Mouse (Mus musculus): ENCODE results near the gene Cldn14. TPM values are rescaled to one million over a fixed set of nuclear protein-coding genes. Genes with fewer than 3 reads are reported as not detected.
A peak's percentile ranks its signal among the peaks of the same experiment; 100 is the strongest.

Cldn14 gene
- polyA plus RNA-seq, 1 experiment from 2014 or later: not detected

GRCm38 (mm10) chr16:93884086-93884721, 124.4 kb downstream of the Cldn14 start:
- H3K4me3 ChIP-seq: peak overlapping the region; percentile 78
- H3K36me3 ChIP-seq (replicated peaks): peaks cover 37% of the 10 kb centered on the region
- peak overlapping the region; percentile 89 for H3K27ac ChIP-seq
- H3K4me1 ChIP-seq: peaks cover 27% of the 10 kb centered on the region
- no peaks in the 10 kb centered on the region for H3K27me3 ChIP-seq (ENCODE audit: poor library complexity, severe bottlenecking)
- DNase-seq (ENCODE audit: extremely low spot score, low spot score): peak; percentile 50
- WGBS: under 1% methylated on average over 43 of the region's 43 CpGs
- no peaks in the 10 kb centered on the region for H3K9me3 ChIP-seq

- Histone ChIP-seq H3K4me3 (peak within 1 kb of the TSS; percentile 78), H3K27ac (peak within 1 kb of the TSS; percentile 89), H3K9me3 (no peaks in the 10 kb centered on the region), H3K4me1 (peaks cover 27% of the 10 kb centered on the region), H3K36me3 (replicated peaks) (peaks cover 31% of the 10 kb centered on the region), H3K27me3 (ENCODE audit: poor library complexity, severe bottlenecking) (no peaks in the 10 kb centered on the region)
- under 1% methylated on average over 54 of the region's 54 CpGs for WGBS
- DNase-seq (ENCODE audit: extremely low spot score, low spot score): peak; percentile 99
Observed at GRCm38 (mm10) chr16:93883423-93884085, 125.1 kb downstream of the Cldn14 start, which contains the start of gene Chaf1b. TSS of gene Chaf1b (plus strand) at chr16:93883901.

GRCm38 (mm10) chr16:93877612-93878380, 130.8 kb downstream of the Cldn14 start:
- Histone ChIP-seq H3K4me3 (no peak overlapping the region), H3K27ac (no peak overlapping the region), H3K9me3 (no peaks in the 10 kb centered on the region), H3K4me1 (no peaks in the 10 kb centered on the region), H3K36me3 (replicated peaks) (peaks cover 47% of the 10 kb centered on the region), H3K27me3 (ENCODE audit: poor library complexity, severe bottlenecking) (no peaks in the 10 kb centered on the region)
- 98% methylated on average over 6 of the region's 6 CpGs for WGBS
- no peak for DNase-seq (ENCODE audit: extremely low spot score, low spot score)

- no peak for DNase-seq (ENCODE audit: extremely low spot score, low spot score)
- H3K9me3 ChIP-seq: no peaks in the 10 kb centered on the region
- H3K27ac ChIP-seq: no peak overlapping the region
- H3K4me1 ChIP-seq: no peaks in the 10 kb centered on the region
- no peaks in the 10 kb centered on the region for H3K27me3 ChIP-seq (ENCODE audit: poor library complexity, severe bottlenecking)
- H3K4me3 ChIP-seq: no peak overlapping the region
- WGBS: 96% methylated on average over 13 of the region's 13 CpGs
- peaks cover 77% of the 10 kb centered on the region for H3K36me3 ChIP-seq (replicated peaks)
Observed at GRCm38 (mm10) chr16:93874841-93875240, 133.8 kb downstream of the Cldn14 start.

Other genes with a start within 250 kb of the Cldn14 start
- 28.4 and 32.4 TPM in 2 replicates for gene Morc3, start 176.7 kb downstream of the Cldn14 start, polyA plus RNA-seq (2016; fragmentation: Nextera tagmentation; extraction: Ambion mirVana)
- gene Chaf1b, start 124.9 kb downstream of the Cldn14 start, polyA plus RNA-seq (2016; fragmentation: Nextera tagmentation; extraction: Ambion mirVana): 154 and 157 TPM in 2 replicates
- 0.04 and 0.14 TPM in 2 replicates for gene Sim2, start 76.1 kb upstream of the Cldn14 start, polyA plus RNA-seq (2016; fragmentation: Nextera tagmentation; extraction: Ambion mirVana)